Mouse (Mus musculus) embryonic facial prominence, embryonic 13.5 days (tissue): ENCODE results near the gene E2f2. TPM values are rescaled to one million over a fixed set of nuclear protein-coding genes. Genes with fewer than 3 reads are reported as not detected.

ENCODE experiments used
- ATAC-seq: fragments of 200-750 bp; cut with Nextera tagmentation; 2 replicates; pipeline ENCODE4 v1.8.0; 2017; ENCODE audit warnings: low read depth; ENCODE audit not compliant: insufficient number of reproducible peaks, insufficient read depth, low FRiP score, low TSS enrichment
- H3K27ac ChIP-seq: fragments of 300-500 bp; sonication (generic); 2 replicates; pipeline ENCODE4 v1.5.1; 2015; ENCODE audit warnings: moderate library complexity, mild to moderate bottlenecking, inconsistent platforms
- H3K27me3 ChIP-seq: fragments of 300-500 bp; sonication (generic); 2 replicates; pipeline ENCODE4 v1.6.1; 2015; ENCODE audit warnings: mild to moderate bottlenecking, inconsistent platforms
- H3K36me3 ChIP-seq: fragments of 300-500 bp; sonication (generic); 2 replicates; pipeline ENCODE4 v1.6.1; 2015; ENCODE audit warnings: mild to moderate bottlenecking, inconsistent platforms
- H3K4me1 ChIP-seq: fragments of 300-500 bp; sonication (generic); 2 replicates; pipeline ENCODE4 v1.6.1; 2015; ENCODE audit warnings: inconsistent platforms
- H3K4me2 ChIP-seq: fragments of 300-500 bp; sonication (generic); 2 replicates; pipeline ENCODE4 v1.6.1; 2015; ENCODE audit warnings: moderate library complexity, mild to moderate bottlenecking, inconsistent platforms
- H3K4me3 ChIP-seq: fragments of 300-500 bp; sonication (generic); 2 replicates; pipeline ENCODE4 v1.5.1; 2015; ENCODE audit warnings: mild to moderate bottlenecking, inconsistent platforms
- H3K9ac ChIP-seq: fragments of 300-500 bp; sonication (generic); 2 replicates; pipeline ENCODE4 v1.6.1; 2015; ENCODE audit warnings: mild to moderate bottlenecking, inconsistent platforms
- H3K9me3 ChIP-seq: fragments of 300-500 bp; sonication (generic); 2 replicates; pipeline ENCODE4 v1.6.1; 2016; ENCODE audit warnings: inconsistent platforms
- WGBS: fragments of 180-500 bp; shearing (Covaris S2); methylation state at CpG from one replicate; pipeline ENCODE4 v1.1.7; 2015; ENCODE audit warnings: mixed read lengths; 5-methylcytosine and 5-hydroxymethylcytosine counted together
- polyA plus RNA-seq: library from polyadenylated mRNA; unstranded; fragments of >200 nt; fragmentation: Nextera tagmentation; extraction: Ambion mirVana; gene quantifications from 2 replicates; pipeline ENCODE4 v1.2.1, GENCODE M21; 2015

Gene E2f2
- polyA plus RNA-seq, 1 experiment from 2014 or later = 7.1 TPM

DNA sequence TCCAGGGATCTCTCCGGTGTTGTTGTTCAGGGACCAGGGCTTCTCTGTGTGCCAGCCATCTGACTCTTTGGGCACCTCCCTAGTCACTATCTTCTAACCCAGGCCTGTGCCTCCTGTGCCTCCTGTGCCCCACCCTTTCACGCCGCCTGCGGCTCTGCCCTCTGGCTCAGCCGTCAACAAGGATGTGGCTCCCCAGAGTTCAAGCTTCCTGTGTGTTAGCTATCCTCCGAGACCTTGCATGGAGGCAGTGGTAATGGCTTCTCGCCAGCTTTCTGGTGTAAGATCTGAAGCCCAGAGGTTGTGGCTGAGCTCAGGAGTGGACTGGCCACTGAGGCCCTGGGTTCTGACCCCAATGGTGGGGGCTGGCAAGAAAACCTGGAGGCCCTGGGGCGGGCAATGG, 17.7 kb downstream of the E2f2 start:
- Histone ChIP-seq H3K4me3 (no peak overlapping the region), H3K27ac (no peak overlapping the region), H3K27me3 (no peaks in the 10 kb centered on the region), H3K4me2 (no peak overlapping the region), H3K36me3 (peaks cover 42% of the 10 kb centered on the region), H3K4me1 (peaks cover 1% of the 10 kb centered on the region), H3K9me3 (no peaks in the 10 kb centered on the region), H3K9ac (no peak overlapping the region)
- ATAC-seq = no peak
- 84% methylated on average over 8 of the region's 8 CpGs for WGBS

DNA sequence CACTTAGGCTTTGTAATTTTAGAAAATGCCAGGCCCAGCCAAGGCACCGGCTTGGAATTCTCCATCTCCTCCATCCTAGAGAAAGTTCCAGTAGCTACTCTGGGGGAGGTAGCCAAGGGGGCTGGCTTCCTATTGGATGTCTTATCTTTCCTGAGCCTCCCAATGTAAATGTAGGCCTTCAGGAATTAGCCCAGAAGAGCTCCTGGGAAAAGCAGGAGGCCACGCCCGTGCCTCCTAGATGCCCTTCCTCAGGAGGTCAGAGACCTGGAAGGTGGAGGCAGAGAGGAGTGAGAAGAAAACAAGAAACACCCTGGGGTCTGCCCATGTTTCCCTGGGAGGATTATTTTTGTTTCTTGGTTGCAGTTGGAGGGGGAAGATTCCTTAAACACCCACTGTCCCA, 21.4 kb downstream of the E2f2 start:
- Histone ChIP-seq H3K4me1 (peaks cover 17% of the 10 kb centered on the region), H3K9ac (no peak overlapping the region), H3K9me3 (no peaks in the 10 kb centered on the region), H3K27me3 (no peaks in the 10 kb centered on the region), H3K36me3 (peaks cover 24% of the 10 kb centered on the region), H3K4me3 (no peak overlapping the region), H3K4me2 (no peak overlapping the region), H3K27ac (no peak overlapping the region)
- 79% methylated on average over 3 of the region's 3 CpGs for WGBS
- no peak for ATAC-seq

- H3K27ac ChIP-seq = no peak overlapping the region
- H3K4me3 ChIP-seq = no peak overlapping the region
- no peak overlapping the region for H3K9ac ChIP-seq
- no peak for ATAC-seq
- peaks cover 17% of the 10 kb centered on the region for H3K4me1 ChIP-seq
- no peaks in the 10 kb centered on the region for H3K9me3 ChIP-seq
- peaks cover 18% of the 10 kb centered on the region for H3K36me3 ChIP-seq
- H3K27me3 ChIP-seq = no peaks in the 10 kb centered on the region
- 41% methylated on average over 7 of the region's 7 CpGs for WGBS
- H3K4me2 ChIP-seq = no peak overlapping the region
Measured at GRCm38 (mm10) chr4:136195029-136195428, 22.8 kb downstream of the E2f2 start.

DNA sequence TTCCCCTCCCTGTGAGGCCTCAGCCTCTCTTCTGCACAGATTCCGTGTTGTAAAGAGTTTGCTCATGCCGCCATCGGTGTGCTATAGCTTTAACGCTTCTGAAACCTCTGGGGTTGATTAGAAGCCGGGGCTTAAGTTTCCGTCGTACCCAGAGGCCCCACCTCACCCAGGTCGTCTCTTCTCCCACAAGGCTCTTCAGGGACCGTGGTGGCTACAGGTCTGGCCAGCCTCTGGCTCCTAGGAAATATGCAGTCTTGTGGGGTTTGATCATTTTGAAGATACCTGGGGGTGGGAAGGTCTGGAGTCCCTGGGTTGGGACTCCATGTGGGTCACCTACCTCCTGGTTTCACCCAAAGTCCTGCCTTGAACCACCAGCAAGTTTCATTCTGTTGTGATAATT, 23.4 kb downstream of the E2f2 start:
- Histone ChIP-seq H3K36me3 (peaks cover 15% of the 10 kb centered on the region), H3K4me1 (peaks cover 17% of the 10 kb centered on the region), H3K27ac (no peak overlapping the region), H3K9me3 (no peaks in the 10 kb centered on the region), H3K4me3 (no peak overlapping the region), H3K9ac (no peak overlapping the region), H3K27me3 (no peaks in the 10 kb centered on the region), H3K4me2 (no peak overlapping the region)
- ATAC-seq = no peak
- WGBS = 35% methylated on average over 9 of the region's 9 CpGs

GRCm38 (mm10) chr4:136196201-136196600, 24.0 kb downstream of the E2f2 start:
- H3K4me2 ChIP-seq = no peak overlapping the region
- H3K4me1 ChIP-seq = peaks cover 17% of the 10 kb centered on the region
- ATAC-seq = no peak
- 76% methylated on average over 10 of the region's 10 CpGs for WGBS
- H3K9me3 ChIP-seq = no peaks in the 10 kb centered on the region
- no peak overlapping the region for H3K9ac ChIP-seq
- no peak overlapping the region for H3K4me3 ChIP-seq
- no peak overlapping the region for H3K27ac ChIP-seq
- H3K27me3 ChIP-seq = 0 out of 2 replicates have a peak, but pooled peaks cover 4% of the 10 kb centered on the region
- H3K36me3 ChIP-seq = peaks cover 15% of the 10 kb centered on the region

GRCm38 (mm10) chr4:136198846-136199245, 26.7 kb downstream of the E2f2 start:
- Histone ChIP-seq H3K27me3 (0 out of 2 replicates have a peak, but pooled peaks cover 8% of the 10 kb centered on the region), H3K36me3 (no peaks in the 10 kb centered on the region), H3K4me3 (no peak overlapping the region), H3K4me2 (no peak overlapping the region), H3K27ac (no peak overlapping the region), H3K4me1 (peaks cover 24% of the 10 kb centered on the region), H3K9me3 (no peaks in the 10 kb centered on the region), H3K9ac (no peak overlapping the region)
- 83% methylated on average over 7 of the region's 7 CpGs for WGBS
- no peak for ATAC-seq

DNA sequence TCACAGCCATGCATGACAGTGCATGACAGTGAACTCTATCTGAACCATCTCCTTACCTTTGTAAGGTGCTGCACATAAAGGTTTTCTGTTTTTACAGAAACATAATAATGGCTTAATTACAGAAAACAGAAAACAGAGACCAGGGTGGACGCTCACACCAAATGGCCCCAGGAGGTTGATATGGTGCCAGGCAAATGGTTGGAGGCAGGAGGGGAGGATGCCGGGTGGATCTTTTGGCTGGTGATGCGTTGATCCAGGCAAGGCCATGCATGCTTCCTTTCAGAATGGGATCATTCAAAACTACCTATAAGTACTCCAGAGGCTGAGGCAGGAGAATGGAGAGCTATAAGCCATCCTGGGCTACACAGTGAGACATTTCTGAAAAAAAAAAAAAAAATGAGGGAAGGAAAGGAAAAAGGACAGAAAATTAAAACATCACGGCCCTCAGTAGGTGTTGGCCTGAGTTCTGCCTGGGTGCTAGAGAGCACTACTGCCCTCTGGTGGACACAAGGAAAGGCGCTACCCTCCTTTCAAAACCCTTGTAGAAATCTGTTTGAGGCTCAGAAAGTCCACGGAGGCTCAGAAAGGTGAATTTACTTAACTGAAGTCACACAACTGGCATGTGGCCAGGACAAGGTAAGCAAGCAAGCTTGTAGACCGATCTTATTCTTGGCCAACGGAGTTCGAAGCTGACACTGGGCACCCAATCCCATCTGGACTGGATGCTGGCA, 27.5 kb downstream of the E2f2 start:
- H3K36me3 ChIP-seq = no peaks in the 10 kb centered on the region
- no peak overlapping the region for H3K4me2 ChIP-seq
- H3K27me3 ChIP-seq = 0 out of 2 replicates have a peak, but pooled peaks cover 8% of the 10 kb centered on the region
- no peak overlapping the region for H3K4me3 ChIP-seq
- no peak overlapping the region for H3K27ac ChIP-seq
- H3K9ac ChIP-seq = no peak overlapping the region
- H3K4me1 ChIP-seq = peaks cover 24% of the 10 kb centered on the region
- H3K9me3 ChIP-seq = no peaks in the 10 kb centered on the region
- ATAC-seq = no peak
- 32% methylated on average over 9 of the region's 9 CpGs for WGBS

DNA sequence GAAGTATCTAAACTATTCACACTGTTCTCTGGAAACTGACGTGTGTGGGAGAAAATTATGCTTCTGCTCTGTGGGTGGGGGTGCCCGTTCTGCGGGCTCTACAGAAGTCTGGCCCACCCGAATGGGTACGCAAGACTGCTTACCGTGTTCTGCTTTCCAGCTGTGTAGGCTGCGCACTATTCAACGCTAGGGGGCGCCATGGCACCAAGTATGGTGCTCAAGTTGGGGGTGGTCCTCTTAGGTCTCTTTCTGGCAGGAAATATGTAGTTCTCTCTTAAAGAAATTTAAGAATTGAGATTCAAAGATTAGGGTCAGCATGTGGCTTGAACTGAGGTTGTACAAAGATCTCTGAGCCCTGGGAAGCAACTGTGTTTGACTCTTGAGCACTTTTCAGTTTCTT, 30.3 kb downstream of the E2f2 start:
- WGBS = 5% methylated on average over 9 of the region's 9 CpGs
- Histone ChIP-seq H3K36me3 (no peaks in the 10 kb centered on the region), H3K4me3 (no peak overlapping the region), H3K27ac (no peak overlapping the region), H3K27me3 (0 out of 2 replicates have a peak, but pooled peaks cover 8% of the 10 kb centered on the region), H3K9ac (no peak overlapping the region), H3K4me1 (peaks cover 21% of the 10 kb centered on the region), H3K9me3 (no peaks in the 10 kb centered on the region), H3K4me2 (no peak overlapping the region)
- ATAC-seq = no peak

DNA sequence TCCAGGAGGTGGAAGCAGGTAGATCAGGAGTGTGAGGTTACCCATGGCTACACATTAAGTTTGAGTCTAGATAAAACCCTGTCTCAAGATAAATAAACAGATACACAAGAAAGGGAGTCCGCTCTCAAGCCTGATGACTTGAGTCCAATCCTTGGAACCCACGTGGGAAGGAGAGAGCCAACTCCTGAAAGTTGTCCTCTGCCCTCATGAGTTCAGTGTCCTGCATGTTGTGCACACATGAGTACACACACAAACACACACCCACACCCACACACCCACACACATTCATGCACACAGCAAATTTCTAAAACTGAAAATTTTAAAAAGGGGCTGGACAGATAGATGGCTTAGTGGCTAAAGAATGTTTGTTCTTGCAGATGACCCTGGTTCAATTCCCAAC, 32.6 kb downstream of the E2f2 start:
- no peak overlapping the region for H3K4me2 ChIP-seq
- no peaks in the 10 kb centered on the region for H3K9me3 ChIP-seq
- 82% methylated on average over 2 of the region's 2 CpGs for WGBS
- H3K27me3 ChIP-seq = 0 out of 2 replicates have a peak, but pooled peaks cover 8% of the 10 kb centered on the region
- no peak overlapping the region for H3K27ac ChIP-seq
- H3K4me1 ChIP-seq = peaks cover 30% of the 10 kb centered on the region
- H3K36me3 ChIP-seq = no peaks in the 10 kb centered on the region
- H3K9ac ChIP-seq = no peak overlapping the region
- ATAC-seq = no peak
- H3K4me3 ChIP-seq = no peak overlapping the region

DNA sequence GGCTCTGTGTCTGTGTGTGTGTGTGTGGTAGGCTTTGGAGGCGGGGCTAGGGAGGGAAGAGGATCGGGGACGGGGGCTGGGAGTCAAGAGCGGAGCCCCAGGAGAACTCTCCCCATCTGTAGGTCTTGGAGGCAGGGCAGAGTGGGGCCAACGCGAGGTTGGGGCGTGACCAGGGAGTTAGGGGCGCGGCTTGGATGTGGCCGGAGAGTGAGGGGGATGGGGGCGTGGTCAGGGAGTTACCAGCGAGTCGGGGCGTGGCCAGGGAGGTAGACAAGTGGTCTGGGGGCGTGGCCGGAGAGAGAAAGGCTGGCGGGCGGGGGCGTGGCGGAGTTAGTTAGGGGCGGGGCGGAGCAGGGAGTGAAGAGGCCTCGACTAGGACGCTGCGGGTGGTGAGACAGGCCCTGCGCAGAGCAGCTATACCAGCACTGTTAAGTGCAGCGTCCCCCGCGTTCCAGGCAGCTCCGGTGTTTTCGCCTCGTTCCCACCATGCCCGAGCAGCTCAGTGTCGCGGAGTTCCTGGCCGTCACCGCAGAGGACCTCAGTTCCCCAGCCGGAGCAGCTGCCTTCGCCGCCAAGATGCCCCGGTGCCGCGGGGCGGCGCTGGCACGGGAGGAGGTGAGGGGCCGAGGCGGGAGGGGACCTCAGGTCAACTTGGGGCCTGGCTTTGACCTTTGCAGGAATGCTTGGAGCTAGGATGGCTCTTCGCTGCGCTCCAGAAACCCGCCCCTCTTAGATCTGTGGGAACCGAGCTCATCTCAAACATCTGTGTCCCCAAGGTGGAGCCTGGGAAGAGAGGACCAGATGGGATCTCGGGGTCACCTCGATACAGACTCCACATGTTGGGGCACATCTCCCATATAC, 34.1 kb downstream of the E2f2 start, which contains the start of gene Asap3:
TSS of gene Asap3 (plus strand) at position 333 of the 861 bp plus-strand sequence.
- Histone ChIP-seq H3K4me2 (peak within 1 kb of the TSS; percentile 92), H3K9me3 (no peaks in the 10 kb centered on the region), H3K9ac (peak within 1 kb of the TSS; percentile 84), H3K4me3 (peak within 1 kb of the TSS; percentile 78), H3K36me3 (peaks cover 3% of the 10 kb centered on the region; the same call in 1 of the 2 replicates), H3K27ac (peak within 1 kb of the TSS; percentile 88), H3K4me1 (peaks cover 30% of the 10 kb centered on the region), H3K27me3 (0 out of 2 replicates have a peak, but pooled peaks cover 3% of the 10 kb centered on the region)
- under 1% methylated on average over 54 of the region's 54 CpGs for WGBS
- peak; percentile 89 for ATAC-seq

GRCm38 (mm10) chr4:136206943-136207342, 34.7 kb downstream of the E2f2 start:
- WGBS = 3% methylated on average over 6 of the region's 6 CpGs
- Histone ChIP-seq H3K9me3 (no peaks in the 10 kb centered on the region), H3K36me3 (peaks cover 3% of the 10 kb centered on the region; the same call in 1 of the 2 replicates), H3K4me2 (peak overlapping the region; percentile 92), H3K4me1 (peaks cover 30% of the 10 kb centered on the region), H3K27me3 (no peaks in the 10 kb centered on the region), H3K27ac (peak overlapping the region; percentile 88), H3K4me3 (peak overlapping the region; percentile 78), H3K9ac (peak overlapping the region; percentile 84)
- no peak for ATAC-seq
